Mouse (Mus musculus) forebrain, postnatal 0 days (tissue): ENCODE measurements around the gene Sf3b3. TPM values are rescaled to one million over a fixed set of nuclear protein-coding genes. Genes with fewer than 3 reads are reported as not detected.
"Not testable (repeated sequence)": the region's sequence is repeated elsewhere in the genome, so short reads cannot be mapped to it uniquely, and the experiment has no call there.

Source experiments
- ATAC-seq: fragments of 200-750 bp; cut with Nextera tagmentation; 2 replicates; pipeline ENCODE4 v1.8.0; 2017; ENCODE audit warnings: mild to moderate bottlenecking, moderate library complexity
- DNase-seq: peaks from one replicate; pipeline ENCODE4 v3.0.0-alpha.2; 2015
- H3K27ac ChIP-seq: fragments of 300-500 bp; sonication (generic); 2 replicates; pipeline ENCODE4 v1.5.1; 2014; ENCODE audit warnings: low read depth, mild to moderate bottlenecking, antibody characterized with exemption, low read length, moderate library complexity, mixed read lengths
- H3K27me3 ChIP-seq: fragments of 300-500 bp; sonication (generic); 2 replicates; pipeline ENCODE4 v1.6.1; 2014; ENCODE audit warnings: mild to moderate bottlenecking, low read length, mixed read lengths; ENCODE audit not compliant: insufficient read depth
- H3K36me3 ChIP-seq: fragments of 300-500 bp; sonication (generic); 2 replicates; pipeline ENCODE4 v1.6.1; 2014; ENCODE audit warnings: mild to moderate bottlenecking, moderate library complexity; ENCODE audit not compliant: insufficient read depth
- H3K4me1 ChIP-seq: fragments of 300-500 bp; sonication (generic); 2 replicates; pipeline ENCODE4 v1.6.1; 2014; ENCODE audit warnings: antibody characterized with exemption; ENCODE audit not compliant: insufficient read depth
- H3K4me2 ChIP-seq: fragments of 300-500 bp; sonication (generic); 2 replicates; pipeline ENCODE4 v1.6.1; 2014; ENCODE audit warnings: low read depth, mild to moderate bottlenecking, moderate library complexity
- H3K4me3 ChIP-seq: fragments of 300-500 bp; sonication (generic); 2 replicates; pipeline ENCODE4 v1.5.1; 2014; ENCODE audit warnings: low read depth, low read length, mixed read lengths
- H3K9ac ChIP-seq: fragments of 300-500 bp; sonication (generic); 2 replicates; pipeline ENCODE4 v1.6.1; 2014; ENCODE audit warnings: mild to moderate bottlenecking
- H3K9me3 ChIP-seq: fragments of 300-500 bp; sonication (generic); 2 replicates; pipeline ENCODE4 v1.6.1; 2016; ENCODE audit warnings: low read length
- CTCF ChIP-seq: sonication (generic); IDR thresholded peaks from 2 replicates; pipeline ENCODE4 v1.5.1; 2016; ENCODE audit warnings: antibody characterized with exemption, control low read depth, low read depth
- WGBS: fragments of 180-500 bp; shearing (Covaris S2); extraction: QIAGEN DNeasy Blood & Tissue Kit; methylation state at CpG from one replicate; pipeline ENCODE4 v1.1.7; 2014; 5-methylcytosine and 5-hydroxymethylcytosine counted together
- polyA plus RNA-seq: library from polyadenylated mRNA; unstranded; fragments of >200 nt; fragmentation: Nextera tagmentation; extraction: Ambion mirVana; gene quantifications from 2 replicates; pipeline ENCODE4 v1.2.1, GENCODE M21; 2015
- total RNA-seq: library from RNA; depleted of rRNA; stranded (reverse); fragments of >200 nt; gene quantifications from 2 replicates; pipeline ENCODE4 v1.2.3, GENCODE M21; 2014

The Sf3b3 gene
- total and polyA plus RNA-seq, 2 experiments from 2014 or later: 64.8 to 99.2 TPM

- H3K4me3 ChIP-seq: no peak overlapping the region
- no peak overlapping the region for H3K9ac ChIP-seq
- ATAC-seq (no peak), DNase-seq (no peak)
- no peaks in the 10 kb centered on the region for H3K9me3 ChIP-seq
- no peaks in the 10 kb centered on the region for H3K4me1 ChIP-seq
- H3K4me2 ChIP-seq: no peak overlapping the region
- no peak overlapping the region for H3K27ac ChIP-seq
- peaks cover 86% of the 10 kb centered on the region for H3K36me3 ChIP-seq
- WGBS: 92% methylated on average over 2 of the region's 2 CpGs
- no peaks in the 10 kb centered on the region for H3K27me3 ChIP-seq
- TF ChIP-seq CTCF: no peak
These were observed 23.9 kb upstream of the Sf3b3 start for GRCm38 (mm10) chr8:110870501-110870900.

- not testable (repeated sequence) for DNase-seq, H3K4me1 ChIP-seq, H3K4me2 ChIP-seq, H3K9ac ChIP-seq, H3K27me3 ChIP-seq, H3K27ac ChIP-seq, H3K9me3 ChIP-seq, ATAC-seq, H3K4me3 ChIP-seq
- 97% methylated on average over 7 of the region's 7 CpGs for WGBS
- H3K36me3 ChIP-seq: peaks cover 79% of the 10 kb centered on the region
These were observed 14.9 kb upstream of the Sf3b3 start for GRCm38 (mm10) chr8:110861347-110862025.

- H3K27ac ChIP-seq: no peak overlapping the region
- H3K27me3 ChIP-seq: no peaks in the 10 kb centered on the region
- H3K4me2 ChIP-seq: no peak overlapping the region
- ATAC-seq: no peak
- TF ChIP-seq CTCF: peak; percentile 36
- peak; percentile 17 for DNase-seq
- H3K36me3 ChIP-seq: peaks cover 73% of the 10 kb centered on the region
- H3K4me1 ChIP-seq: no peaks in the 10 kb centered on the region
- no peak overlapping the region for H3K4me3 ChIP-seq
- no peaks in the 10 kb centered on the region for H3K9me3 ChIP-seq
- no peak overlapping the region for H3K9ac ChIP-seq
- 80% methylated on average over 7 of the region's 7 CpGs for WGBS
These were observed 13.3 kb upstream of the Sf3b3 start for GRCm38 (mm10) chr8:110859651-110860501.

- peak; percentile 6 for DNase-seq
- peak; percentile 30 for TF ChIP-seq CTCF
- Histone ChIP-seq H3K4me1 (no peaks in the 10 kb centered on the region), H3K9me3 (no peaks in the 10 kb centered on the region), H3K27ac (no peak overlapping the region), H3K27me3 (no peaks in the 10 kb centered on the region), H3K4me3 (no peak overlapping the region), H3K36me3 (peaks cover 74% of the 10 kb centered on the region), H3K4me2 (no peak overlapping the region), H3K9ac (no peak overlapping the region)
- WGBS: 90% methylated on average over 4 of the region's 5 CpGs
- no peak for ATAC-seq
These were observed 10.3 kb upstream of the Sf3b3 start for GRCm38 (mm10) chr8:110856760-110857461.

GRCm38 (mm10) chr8:110856073-110856472 lies 9.5 kb upstream of the Sf3b3 start:
- H3K9me3 ChIP-seq, H3K27me3 ChIP-seq, ATAC-seq, H3K27ac ChIP-seq, DNase-seq, H3K4me2 ChIP-seq, H3K9ac ChIP-seq, H3K4me1 ChIP-seq, H3K4me3 ChIP-seq: not testable (repeated sequence)
- 97% methylated on average over 4 of the region's 4 CpGs for WGBS
- H3K36me3 ChIP-seq: peaks cover 76% of the 10 kb centered on the region

GRCm38 (mm10) chr8:110851186-110851585 lies 4.6 kb upstream of the Sf3b3 start:
- H3K27me3 ChIP-seq: no peaks in the 10 kb centered on the region
- no peak for ATAC-seq
- no peak overlapping the region for H3K4me3 ChIP-seq
- H3K27ac ChIP-seq: no peak overlapping the region
- no peak for DNase-seq
- peaks cover 10% of the 10 kb centered on the region; the same call in 1 of the 2 replicates for H3K4me1 ChIP-seq
- 96% methylated on average over 10 of the region's 10 CpGs for WGBS
- no peak for TF ChIP-seq CTCF
- no peak overlapping the region for H3K4me2 ChIP-seq
- peaks cover 56% of the 10 kb centered on the region for H3K36me3 ChIP-seq
- no peaks in the 10 kb centered on the region for H3K9me3 ChIP-seq
- H3K9ac ChIP-seq: no peak overlapping the region
